Mouse (Mus musculus) T-helper 17 cell (primary cell): Measurements from ENCODE around the gene Ccdc18.
"Not testable (repeated sequence)": the region's sequence is repeated elsewhere in the genome, so short reads cannot be mapped to it uniquely, and the experiment has no call there.

Experiments used
- in situ Hi-C, 2 experiments: fragments of 300-600 bp; cut with MboI, MseI; formaldehyde crosslinking; loops; 1 replicate in 1 of 2; 2 replicates in 1 of 2; pipeline ENCODE4 v1.15.1; 2025; ENCODE audit warnings: high pct_unique_total_duplicates in 2 of 2

Ccdc18 gene

GRCm38 (mm10) chr5:108255259-108255658, 122.6 kb downstream of the Ccdc18 start:
- in situ Hi-C loops: no loop called here

DNA sequence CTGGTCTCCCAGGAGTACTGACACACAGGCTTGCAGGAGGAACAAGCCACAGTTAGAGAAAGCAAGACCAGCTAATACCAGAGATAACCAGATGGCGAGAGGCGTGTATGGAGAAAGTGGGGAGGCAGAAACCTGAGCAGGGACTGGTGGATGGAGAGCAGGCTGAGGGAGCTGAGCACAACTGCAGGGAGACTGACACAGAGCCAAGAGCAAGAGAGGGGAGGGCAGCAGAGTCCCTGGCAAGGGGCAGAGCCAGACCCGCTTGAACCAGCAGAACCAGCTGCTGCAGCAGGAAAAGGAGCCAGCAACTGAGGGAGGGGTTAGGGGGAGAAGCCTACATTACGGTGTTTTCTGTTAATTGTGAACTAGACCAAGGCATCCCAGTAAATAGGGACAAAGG, 130.0 kb downstream of the Ccdc18 start:
- in situ Hi-C loops: loop anchor here in 1 of 2 experiments (10.0 kb wide), 1 partner anchor 818 kb away; no protein-coding TSS in a partner anchor

DNA sequence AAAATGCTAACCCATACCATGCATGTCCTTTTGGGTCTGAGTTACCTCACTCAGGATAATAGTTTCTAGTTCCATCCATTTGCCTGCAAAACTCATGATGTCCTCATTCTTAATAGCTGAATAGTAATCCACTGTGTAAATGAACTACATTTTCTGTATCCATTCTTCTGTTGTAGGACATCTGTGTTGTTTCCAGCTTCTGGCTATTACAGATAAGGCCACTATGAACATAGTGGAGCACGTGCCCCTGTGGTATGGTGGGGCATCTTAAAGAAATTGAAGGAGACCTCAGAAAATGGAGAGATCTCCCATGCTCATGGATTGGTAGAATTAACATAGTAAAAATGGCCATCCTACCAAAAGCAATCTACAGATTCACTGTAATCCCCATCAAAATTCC, 131.1 kb downstream of the Ccdc18 start:
- in situ Hi-C loops: loop anchor here in 1 of 2 experiments (10.0 kb wide), 1 partner anchor 819 kb away; no protein-coding TSS in a partner anchor

DNA sequence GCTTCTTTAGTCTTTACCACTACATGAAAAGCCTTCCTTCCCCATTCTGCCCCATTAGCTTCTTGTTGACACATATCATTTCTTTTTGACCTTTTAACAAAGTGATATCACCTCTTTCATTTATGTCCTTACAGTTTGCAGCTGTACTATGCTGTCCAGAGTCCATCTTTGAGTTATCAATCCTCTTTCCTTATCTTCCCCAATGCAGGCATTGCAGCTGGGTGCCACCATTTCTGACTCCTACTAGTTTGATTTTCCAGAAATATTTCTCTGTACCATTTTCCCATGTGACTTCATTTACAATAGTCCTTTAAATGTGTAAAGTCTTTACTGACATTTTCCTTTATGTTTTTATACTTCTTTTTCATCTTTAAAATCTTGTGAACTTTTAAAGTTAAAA, 134.3 kb downstream of the Ccdc18 start:
- in situ Hi-C loops: loop anchor here (5.0 to 10.0 kb wide), 2 partner anchors 45 to 822 kb away; partner anchors contain the start of gene Pigg (in 1 of the 2)

DNA sequence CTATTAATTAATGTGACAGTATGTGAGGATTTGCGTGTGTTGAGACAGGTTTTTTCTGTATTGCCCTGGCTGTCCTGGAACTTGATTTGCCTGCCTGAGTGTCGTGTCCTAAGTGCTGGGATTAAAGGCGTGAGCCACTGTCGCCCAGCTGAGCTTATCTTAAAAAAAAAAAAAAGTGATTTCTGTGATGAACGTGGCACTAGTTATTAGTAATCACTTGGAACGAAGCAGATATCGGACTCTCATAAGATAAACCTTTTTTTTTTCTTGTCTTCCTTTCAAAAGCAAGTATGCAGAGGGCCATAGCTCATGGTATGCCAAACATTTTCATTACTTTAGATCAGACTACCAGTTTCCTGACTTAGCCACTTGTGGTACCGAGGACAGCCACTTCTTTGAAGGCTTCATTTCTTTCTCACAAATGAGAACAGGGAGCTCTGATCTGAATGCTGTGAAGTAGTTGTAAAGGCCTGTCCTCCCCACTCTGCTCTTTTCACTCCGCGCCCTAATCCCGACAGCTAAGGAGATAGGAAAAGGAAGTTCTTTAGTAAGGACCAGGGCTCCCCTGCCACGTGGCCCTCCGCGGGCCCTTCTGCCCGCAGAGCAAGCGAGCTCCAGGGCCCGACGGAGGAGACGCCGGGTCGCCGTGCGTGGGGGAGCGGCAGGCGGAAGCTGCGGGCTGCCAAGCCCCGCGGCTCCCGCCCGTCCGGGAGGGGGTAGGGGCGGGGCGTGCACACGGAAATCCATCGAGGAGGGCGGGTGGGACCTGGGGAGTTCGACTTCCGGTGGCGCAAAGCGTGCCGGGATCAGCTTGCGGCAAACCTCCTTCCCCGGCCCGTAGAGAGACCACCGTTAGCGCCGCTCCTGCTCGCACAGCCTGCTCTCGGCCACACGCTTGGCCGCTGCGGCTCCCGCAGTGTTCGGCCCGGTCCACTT, 135.7 kb downstream of the Ccdc18 start, which contains the start of gene Dr1:
Gene Dr1 (plus strand): TSS at position 771 of the 936 bp plus-strand sequence.
- in situ Hi-C loops: loop anchor here (5.0 to 10.0 kb wide), 2 partner anchors 44 to 824 kb away; partner anchors contain the start of gene Pigg (in 1 of the 2)

GRCm38 (mm10) chr5:108269063-108269810, 136.6 kb downstream of the Ccdc18 start:
- in situ Hi-C loops: loop anchor here (5.0 to 10.0 kb wide), 2 partner anchors 43 to 824 kb away; partner anchors contain the start of gene Pigg (in 1 of the 2)

- in situ Hi-C loops: loop anchor here (5.0 to 10.0 kb wide), 2 partner anchors 43 to 825 kb away; partner anchors contain the start of gene Pigg (in 1 of the 2)
Observed at GRCm38 (mm10) chr5:108269811-108270151, 137.1 kb downstream of the Ccdc18 start.

DNA sequence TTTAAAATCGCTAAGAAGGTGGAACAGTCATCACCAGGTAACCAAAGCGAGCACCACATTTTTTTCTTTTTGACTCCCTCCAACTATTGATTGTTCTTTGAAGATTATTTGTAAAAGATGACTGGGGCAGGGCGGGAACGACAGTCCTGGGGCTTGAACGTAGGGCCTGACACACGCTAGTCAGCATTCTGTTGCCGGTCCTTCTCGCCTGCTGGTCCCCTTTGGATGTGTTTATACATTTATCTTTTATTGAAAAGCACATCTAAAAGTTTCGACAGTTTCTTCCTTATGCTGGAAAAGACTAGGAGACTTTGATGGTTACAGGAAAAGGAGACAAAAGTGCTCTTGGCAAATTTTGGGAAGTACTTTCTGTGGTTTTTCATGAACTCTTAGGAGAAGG, 137.7 kb downstream of the Ccdc18 start:
- in situ Hi-C loops: no loop called here

GRCm38 (mm10) chr5:108271345-108271744, 138.7 kb downstream of the Ccdc18 start:
- in situ Hi-C loops: not testable (repeated sequence)
